Mouse (Mus musculus): ENCODE measurements around the gene Dpf2. TPM values are rescaled to one million over a fixed set of nuclear protein-coding genes. Genes with fewer than 3 reads are reported as not detected.

Dpf2 gene
- polyA plus RNA-seq, 1 experiment from 2014 or later: 225 TPM

DNA sequence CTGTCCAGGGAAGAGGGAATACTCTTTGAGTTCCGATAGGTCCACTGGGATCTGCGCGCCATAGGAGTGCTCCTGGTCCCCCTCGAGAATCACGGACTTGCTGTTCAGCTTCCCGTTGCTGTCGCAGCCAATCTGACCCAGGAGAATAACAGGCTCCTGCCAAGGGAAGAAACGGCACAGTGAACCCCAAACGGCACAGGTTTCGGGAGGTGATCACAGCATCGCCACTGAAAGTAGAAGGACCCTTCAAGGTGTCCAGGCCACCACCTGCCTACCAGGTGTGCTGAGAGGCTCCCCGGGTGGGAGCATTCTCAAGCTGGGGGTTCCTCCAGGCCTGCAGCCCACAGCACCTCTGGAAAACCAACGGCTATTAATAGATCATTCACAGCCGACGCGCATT, 38.8 kb upstream of the Dpf2 start:
- WGBS: 95% methylated on average over 16 of the region's 16 CpGs
- H3K4me2 ChIP-seq (ENCODE audit: low read depth): no peak overlapping the region
- no peak for ATAC-seq (ENCODE audit: insufficient read depth, low FRiP score, low TSS enrichment)
- no peak overlapping the region for H3K9ac ChIP-seq (ENCODE audit: low read length)
- no peak overlapping the region for H3K4me3 ChIP-seq (ENCODE audit: low read depth, low read length)
- H3K27me3 ChIP-seq (ENCODE audit: control insufficient read depth, insufficient read depth, low read length): no peaks in the 10 kb centered on the region
- H3K4me1 ChIP-seq (ENCODE audit: control insufficient read depth, insufficient read depth, low read length): no peaks in the 10 kb centered on the region
- H3K36me3 ChIP-seq (ENCODE audit: control insufficient read depth, insufficient read depth, low read length): peaks cover 5% of the 10 kb centered on the region
- H3K27ac ChIP-seq (ENCODE audit: low read depth, low read length): no peak overlapping the region
- H3K9me3 ChIP-seq (ENCODE audit: control insufficient read depth, low read length): no peaks in the 10 kb centered on the region
- DNase-seq (ENCODE audit: low spot score): no peak

DNA sequence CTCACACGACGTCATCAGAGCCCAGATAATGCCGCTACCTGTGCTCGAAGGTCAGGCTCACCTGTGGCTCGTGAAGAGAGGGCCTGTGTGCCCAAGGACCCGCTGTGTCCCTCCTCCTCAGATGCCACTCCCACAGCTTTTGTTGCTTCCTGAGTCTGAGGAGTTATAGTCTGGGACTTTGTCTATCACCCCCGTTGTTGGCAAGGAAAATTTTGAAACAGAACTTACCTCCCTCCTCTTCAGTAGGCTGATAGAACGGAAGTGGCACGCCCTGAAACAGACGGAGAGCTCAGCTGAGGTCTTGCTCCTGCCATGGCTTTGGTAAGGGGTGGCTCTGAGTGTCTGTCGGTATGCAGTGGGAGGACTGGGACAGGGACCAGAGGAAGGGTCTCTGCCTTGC, 37.4 kb upstream of the Dpf2 start:
- 92% methylated on average over 11 of the region's 11 CpGs for WGBS
- H3K36me3 ChIP-seq (ENCODE audit: control insufficient read depth, insufficient read depth, low read length): peaks cover 5% of the 10 kb centered on the region
- H3K27ac ChIP-seq (ENCODE audit: low read depth, low read length): no peak overlapping the region
- H3K27me3 ChIP-seq (ENCODE audit: control insufficient read depth, insufficient read depth, low read length): no peaks in the 10 kb centered on the region
- ATAC-seq (ENCODE audit: insufficient read depth, low FRiP score, low TSS enrichment) (no peak), DNase-seq (ENCODE audit: low spot score) (no peak)
- H3K9ac ChIP-seq (ENCODE audit: low read length): no peak overlapping the region
- no peak overlapping the region for H3K4me3 ChIP-seq (ENCODE audit: low read depth, low read length)
- H3K9me3 ChIP-seq (ENCODE audit: control insufficient read depth, low read length): no peaks in the 10 kb centered on the region
- no peak overlapping the region for H3K4me2 ChIP-seq (ENCODE audit: low read depth)
- H3K4me1 ChIP-seq (ENCODE audit: control insufficient read depth, insufficient read depth, low read length): no peaks in the 10 kb centered on the region

DNA sequence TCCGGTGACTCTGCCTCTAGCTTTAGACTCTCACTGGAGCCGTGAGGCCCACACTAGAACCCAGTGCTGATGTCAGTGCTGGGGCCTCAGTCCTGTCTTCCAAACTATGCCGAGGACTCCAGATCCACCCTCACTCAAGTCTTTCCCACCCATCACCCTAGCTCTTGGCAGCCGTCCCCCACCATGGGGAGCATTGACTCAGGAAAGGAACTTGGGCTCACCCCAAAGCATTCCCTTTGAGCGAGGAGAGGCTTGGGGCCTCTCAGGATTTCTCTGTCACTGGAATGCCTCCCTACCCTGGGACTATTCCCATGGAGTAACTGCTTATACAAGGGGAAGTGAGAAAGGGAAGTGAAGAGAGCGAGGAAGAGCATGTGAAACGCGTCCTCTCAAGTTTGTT, 33.1 kb upstream of the Dpf2 start:
- H3K36me3 ChIP-seq (ENCODE audit: control insufficient read depth, insufficient read depth, low read length): peaks cover 2% of the 10 kb centered on the region

DNA sequence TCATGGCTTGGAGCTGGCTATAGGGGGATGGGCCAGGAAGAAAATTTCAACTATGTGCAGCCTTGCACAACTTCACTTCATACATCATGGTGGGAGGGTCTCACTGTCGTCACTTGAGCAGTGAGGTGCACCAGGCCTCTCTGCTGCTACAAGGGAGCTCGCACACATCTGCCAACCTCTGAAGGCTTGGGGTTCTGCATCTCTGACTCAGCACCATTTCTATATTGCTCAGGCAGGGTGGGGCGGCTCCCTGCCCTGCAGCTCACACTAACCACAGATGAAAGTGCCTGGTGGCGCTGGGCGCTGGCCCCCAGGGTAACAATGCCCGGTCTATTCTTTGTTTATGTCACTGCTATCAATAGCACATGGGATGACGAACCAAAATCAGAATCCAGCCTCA, 32.2 kb upstream of the Dpf2 start:
- no peak overlapping the region for H3K4me2 ChIP-seq (ENCODE audit: low read depth)
- ATAC-seq (ENCODE audit: insufficient read depth, low FRiP score, low TSS enrichment) (no peak), DNase-seq (ENCODE audit: low spot score) (no peak)
- H3K9me3 ChIP-seq (ENCODE audit: control insufficient read depth, low read length): no peaks in the 10 kb centered on the region
- WGBS: 88% methylated on average over 7 of the region's 7 CpGs
- no peak overlapping the region for H3K9ac ChIP-seq (ENCODE audit: low read length)
- H3K4me3 ChIP-seq (ENCODE audit: low read depth, low read length): no peak overlapping the region
- no peaks in the 10 kb centered on the region for H3K4me1 ChIP-seq (ENCODE audit: control insufficient read depth, insufficient read depth, low read length)
- no peaks in the 10 kb centered on the region for H3K27me3 ChIP-seq (ENCODE audit: control insufficient read depth, insufficient read depth, low read length)
- H3K27ac ChIP-seq (ENCODE audit: low read depth, low read length): no peak overlapping the region
- peaks cover 2% of the 10 kb centered on the region for H3K36me3 ChIP-seq (ENCODE audit: control insufficient read depth, insufficient read depth, low read length)

More for the DNA sequence above, 33.1 kb upstream of the Dpf2 start:
- Histone ChIP-seq H3K9me3 (ENCODE audit: control insufficient read depth, low read length) (no peaks in the 10 kb centered on the region), H3K4me1 (ENCODE audit: control insufficient read depth, insufficient read depth, low read length) (no peaks in the 10 kb centered on the region), H3K9ac (ENCODE audit: low read length) (no peak overlapping the region), H3K27ac (ENCODE audit: low read depth, low read length) (no peak overlapping the region), H3K27me3 (ENCODE audit: control insufficient read depth, insufficient read depth, low read length) (no peaks in the 10 kb centered on the region), H3K4me3 (ENCODE audit: low read depth, low read length) (no peak overlapping the region), H3K4me2 (ENCODE audit: low read depth) (no peak overlapping the region)
- DNase-seq (ENCODE audit: low spot score): no peak
- 90% methylated on average over 8 of the region's 8 CpGs for WGBS
- no peak for ATAC-seq (ENCODE audit: insufficient read depth, low FRiP score, low TSS enrichment)

DNA sequence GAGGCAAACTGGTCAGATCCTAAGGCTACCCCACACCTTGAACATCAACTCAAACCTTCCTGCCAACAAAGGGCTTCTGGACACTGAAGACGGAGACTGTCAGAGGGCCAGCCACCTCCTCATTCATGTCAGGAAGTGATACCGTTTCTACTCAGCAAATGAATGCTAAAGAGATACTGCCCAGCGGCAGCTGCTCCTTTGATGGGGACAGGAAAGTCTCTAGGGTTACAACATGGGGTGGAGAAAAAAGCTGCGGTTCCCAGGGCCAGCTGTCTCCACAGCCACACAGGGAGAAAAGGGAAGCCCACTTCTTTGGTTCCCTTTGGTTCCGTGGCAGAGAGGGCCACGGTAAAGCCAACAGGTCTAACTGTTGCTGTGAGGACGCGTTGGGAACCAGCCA, 31.3 kb upstream of the Dpf2 start:
- peaks cover 3% of the 10 kb centered on the region for H3K36me3 ChIP-seq (ENCODE audit: control insufficient read depth, insufficient read depth, low read length)

DNA sequence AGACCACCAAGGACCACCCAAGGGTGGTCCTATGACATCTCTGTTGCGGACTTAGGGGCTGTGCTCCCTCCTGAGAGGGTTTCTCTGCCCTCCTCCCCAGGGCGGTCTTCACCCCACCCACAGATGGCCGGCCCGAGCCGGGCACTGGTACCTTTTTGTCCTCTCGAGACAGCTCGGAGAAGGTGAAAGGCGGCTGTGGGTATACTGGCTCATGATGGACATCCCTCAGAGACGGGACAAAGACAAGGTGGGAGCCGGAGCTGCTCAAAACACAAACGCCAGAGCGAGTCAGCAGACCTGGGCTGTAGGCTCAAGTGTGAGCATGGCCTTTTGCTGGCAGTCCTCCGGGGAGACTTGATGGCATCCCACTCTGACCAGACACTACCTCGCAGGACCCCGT, 30.6 kb upstream of the Dpf2 start:
- no peaks in the 10 kb centered on the region for H3K4me1 ChIP-seq (ENCODE audit: control insufficient read depth, insufficient read depth, low read length)
- no peak overlapping the region for H3K9ac ChIP-seq (ENCODE audit: low read length)
- H3K27ac ChIP-seq (ENCODE audit: low read depth, low read length): no peak overlapping the region
- H3K36me3 ChIP-seq (ENCODE audit: control insufficient read depth, insufficient read depth, low read length): peaks cover 3% of the 10 kb centered on the region; the same call in 1 of the 2 replicates
- ATAC-seq (ENCODE audit: insufficient read depth, low FRiP score, low TSS enrichment) (no peak), DNase-seq (ENCODE audit: low spot score) (no peak)
- H3K27me3 ChIP-seq (ENCODE audit: control insufficient read depth, insufficient read depth, low read length): no peaks in the 10 kb centered on the region
- no peak overlapping the region for H3K4me2 ChIP-seq (ENCODE audit: low read depth)
- no peaks in the 10 kb centered on the region for H3K9me3 ChIP-seq (ENCODE audit: control insufficient read depth, low read length)
- H3K4me3 ChIP-seq (ENCODE audit: low read depth, low read length): no peak overlapping the region
- WGBS: 94% methylated on average over 15 of the region's 15 CpGs

More for the DNA sequence above, 31.3 kb upstream of the Dpf2 start:
- ATAC-seq (ENCODE audit: insufficient read depth, low FRiP score, low TSS enrichment) (no peak), DNase-seq (ENCODE audit: low spot score) (no peak)
- H3K27me3 ChIP-seq (ENCODE audit: control insufficient read depth, insufficient read depth, low read length): no peaks in the 10 kb centered on the region
- H3K4me3 ChIP-seq (ENCODE audit: low read depth, low read length): no peak overlapping the region
- no peaks in the 10 kb centered on the region for H3K4me1 ChIP-seq (ENCODE audit: control insufficient read depth, insufficient read depth, low read length)
- no peak overlapping the region for H3K4me2 ChIP-seq (ENCODE audit: low read depth)
- WGBS: 81% methylated on average over 8 of the region's 8 CpGs
- no peaks in the 10 kb centered on the region for H3K9me3 ChIP-seq (ENCODE audit: control insufficient read depth, low read length)
- no peak overlapping the region for H3K9ac ChIP-seq (ENCODE audit: low read length)
- H3K27ac ChIP-seq (ENCODE audit: low read depth, low read length): no peak overlapping the region

DNA sequence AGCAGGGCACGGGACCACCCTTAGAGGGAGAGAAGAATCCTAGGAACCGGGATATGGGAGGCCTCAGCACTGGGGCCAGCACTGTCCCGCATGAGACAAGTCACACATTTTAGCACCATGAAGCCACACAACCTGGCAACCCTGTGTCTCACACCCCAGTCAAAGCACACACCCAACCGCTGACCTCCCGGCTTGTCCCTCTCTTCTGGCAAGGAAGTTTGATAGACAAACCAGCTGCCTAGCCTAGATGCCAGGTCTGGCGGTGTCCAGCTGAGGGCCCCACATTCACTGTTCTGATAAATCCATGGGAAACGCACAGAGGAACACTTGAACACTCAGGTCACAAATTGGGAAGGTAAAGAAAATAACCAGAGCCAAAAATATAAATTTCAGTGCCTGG, 29.8 kb upstream of the Dpf2 start:
- peaks cover 3% of the 10 kb centered on the region; the same call in 1 of the 2 replicates for H3K36me3 ChIP-seq (ENCODE audit: control insufficient read depth, insufficient read depth, low read length)
- peaks cover 3% of the 10 kb centered on the region; the same call in 1 of the 2 replicates for H3K4me1 ChIP-seq (ENCODE audit: control insufficient read depth, insufficient read depth, low read length)
- H3K9me3 ChIP-seq (ENCODE audit: control insufficient read depth, low read length): no peaks in the 10 kb centered on the region
- 91% methylated on average over 7 of the region's 7 CpGs for WGBS
- no peak overlapping the region for H3K4me2 ChIP-seq (ENCODE audit: low read depth)
- H3K4me3 ChIP-seq (ENCODE audit: low read depth, low read length): no peak overlapping the region
- DNase-seq (ENCODE audit: low spot score) (no peak), ATAC-seq (ENCODE audit: insufficient read depth, low FRiP score, low TSS enrichment) (no peak)
- H3K27ac ChIP-seq (ENCODE audit: low read depth, low read length): no peak overlapping the region
- H3K9ac ChIP-seq (ENCODE audit: low read length): no peak overlapping the region
- no peaks in the 10 kb centered on the region for H3K27me3 ChIP-seq (ENCODE audit: control insufficient read depth, insufficient read depth, low read length)

DNA sequence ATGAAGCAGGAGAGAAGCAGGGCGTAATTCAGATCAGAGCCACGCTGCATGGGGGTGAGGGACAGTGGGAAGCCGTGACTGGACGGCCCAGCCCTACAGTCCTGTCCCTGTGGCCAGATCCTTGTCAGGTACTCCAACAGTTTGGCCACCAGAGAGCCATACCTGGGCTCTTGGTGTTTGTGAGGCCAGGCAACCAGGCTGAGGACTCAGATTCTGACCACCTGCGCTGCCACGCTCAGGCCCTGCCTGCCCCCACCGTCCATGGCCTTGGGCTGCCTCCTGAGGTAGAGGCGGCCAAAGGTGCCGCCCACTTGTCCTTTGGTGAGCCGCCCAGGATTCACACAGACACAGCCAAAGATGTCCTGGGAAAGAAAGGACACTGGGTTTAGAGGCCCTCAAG, 27.8 kb upstream of the Dpf2 start:
- no peak for DNase-seq (ENCODE audit: low spot score)
- Histone ChIP-seq H3K36me3 (ENCODE audit: control insufficient read depth, insufficient read depth, low read length) (peaks cover 3% of the 10 kb centered on the region; the same call in 1 of the 2 replicates), H3K4me2 (ENCODE audit: low read depth) (no peak overlapping the region), H3K4me3 (ENCODE audit: low read depth, low read length) (no peak overlapping the region), H3K27me3 (ENCODE audit: control insufficient read depth, insufficient read depth, low read length) (no peaks in the 10 kb centered on the region), H3K9ac (ENCODE audit: low read length) (no peak overlapping the region), H3K27ac (ENCODE audit: low read depth, low read length) (no peak overlapping the region), H3K4me1 (ENCODE audit: control insufficient read depth, insufficient read depth, low read length) (peaks cover 3% of the 10 kb centered on the region; the same call in 1 of the 2 replicates), H3K9me3 (ENCODE audit: control insufficient read depth, low read length) (no peaks in the 10 kb centered on the region)
- WGBS: 93% methylated on average over 10 of the region's 10 CpGs
- no peak for ATAC-seq (ENCODE audit: insufficient read depth, low FRiP score, low TSS enrichment)

DNA sequence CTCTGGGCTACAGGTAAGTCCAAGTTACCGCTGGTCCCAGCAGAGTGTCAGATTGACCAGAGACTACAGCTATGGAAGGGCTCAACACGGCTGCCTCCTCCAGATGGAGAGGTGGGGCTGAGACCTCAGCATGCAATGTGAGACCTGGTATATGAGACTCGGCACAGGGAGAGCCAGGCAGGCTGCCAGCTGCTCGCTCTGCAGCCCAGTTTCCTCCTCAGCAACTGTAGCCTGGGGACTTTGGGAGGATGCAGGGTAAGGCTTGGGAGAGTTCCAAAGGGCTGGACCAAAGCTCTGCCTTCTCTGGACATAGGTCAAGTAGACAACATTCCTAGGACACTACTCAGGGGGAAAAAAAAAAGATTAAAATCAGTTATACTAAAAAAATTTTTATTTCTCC, 27.4 kb upstream of the Dpf2 start:
- Histone ChIP-seq H3K4me2 (ENCODE audit: low read depth) (no peak overlapping the region), H3K9ac (ENCODE audit: low read length) (no peak overlapping the region), H3K36me3 (ENCODE audit: control insufficient read depth, insufficient read depth, low read length) (peaks cover 3% of the 10 kb centered on the region; the same call in 1 of the 2 replicates), H3K9me3 (ENCODE audit: control insufficient read depth, low read length) (no peaks in the 10 kb centered on the region), H3K27ac (ENCODE audit: low read depth, low read length) (no peak overlapping the region), H3K4me1 (ENCODE audit: control insufficient read depth, insufficient read depth, low read length) (peaks cover 3% of the 10 kb centered on the region; the same call in 1 of the 2 replicates), H3K27me3 (ENCODE audit: control insufficient read depth, insufficient read depth, low read length) (no peaks in the 10 kb centered on the region), H3K4me3 (ENCODE audit: low read depth, low read length) (no peak overlapping the region)
- no peak for ATAC-seq (ENCODE audit: insufficient read depth, low FRiP score, low TSS enrichment)
- WGBS: 86% methylated on average over 4 of the region's 4 CpGs
- DNase-seq (ENCODE audit: low spot score): no peak

Data from neural tube, embryonic 11.5 days (tissue).